Mouse (Mus musculus) bone marrow, adult 2 months (tissue): ENCODE measurements at regions not wholly inside any gene's neighbourhood (a gene's known extent, or its start where the extent isn't known, plus 50 kb on each side); places are given as distances from the start of the nearest gene placed in this dataset.

Experiments
- CTCF ChIP-seq: fragments of 200-500 bp; IDR thresholded peaks from 2 replicates; pipeline ENCODE4 v1.5.1; 2011; ENCODE audit warnings: low read length, control low read depth; ENCODE audit not compliant: control insufficient read depth, insufficient read depth
- POLR2A ChIP-seq: fragments of 200-500 bp; IDR thresholded peaks from 2 replicates; pipeline ENCODE4 v1.6.1; 2011; ENCODE audit warnings: low read depth, mild to moderate bottlenecking, control low read depth, low read length, borderline replicate concordance; ENCODE audit not compliant: control insufficient read depth

- TF ChIP-seq CTCF (no peak), POLR2A (no peak)
Observed at GRCm38 (mm10) chr5:96919149-96919548, 78.3 kb upstream of the Bmp2k start.
